Mouse (Mus musculus) lung, adult 18-20 months (tissue): ENCODE measurements at regions not wholly inside any gene's neighbourhood (a gene's known extent, or its start where the extent isn't known, plus 50 kb on each side); places are given as distances from the start of the nearest gene placed in this dataset.
"Not testable (repeated sequence)": the region's sequence is repeated elsewhere in the genome, so short reads cannot be mapped to it uniquely, and the experiment has no call there.

ENCODE experiments used
- DNase-seq, 2 experiments: peaks; one replicate each; pipeline ENCODE4 v3.0.0; 2022; ENCODE audit warnings: mixed read lengths in 2 of 2

DNA sequence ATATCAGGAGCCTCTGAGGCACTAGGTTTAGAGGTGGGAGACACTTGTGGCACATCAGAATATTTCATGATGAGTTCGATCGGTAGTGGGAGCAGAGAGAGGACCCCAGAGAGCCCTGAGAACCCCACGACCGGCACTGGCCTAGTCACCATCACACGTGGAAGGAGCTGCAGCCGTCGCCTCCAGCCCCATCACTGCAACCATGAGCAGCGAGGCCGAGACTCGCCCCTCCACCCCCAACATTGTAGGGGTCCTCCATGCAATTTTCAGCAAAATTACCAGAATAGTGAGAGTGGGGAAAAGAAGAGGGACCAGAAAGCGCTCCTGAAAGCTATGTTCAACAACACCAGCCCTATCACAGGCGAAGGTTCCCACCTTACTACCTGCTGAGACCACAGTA, 297.0 kb downstream of the Edem1 start:
- no peak for DNase-seq

DNA sequence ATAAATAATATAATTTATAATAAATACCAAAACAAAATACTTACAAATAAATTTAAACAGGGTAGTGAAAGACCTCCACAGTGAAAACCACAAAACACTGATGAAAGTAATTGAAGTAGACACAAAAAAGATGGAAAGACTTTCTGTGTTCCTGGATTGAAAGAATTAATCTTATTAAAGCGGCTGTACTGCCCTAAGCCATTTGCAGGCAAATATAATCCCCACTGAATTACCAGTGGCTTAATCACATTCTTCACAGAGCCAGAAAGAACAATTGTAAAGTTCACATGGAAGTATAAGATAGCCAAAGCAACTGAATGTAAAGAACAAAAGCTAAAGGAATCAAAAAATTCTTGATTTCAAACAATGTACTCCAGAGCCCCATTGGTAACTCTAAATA, 298.8 kb downstream of the Edem1 start:
- DNase-seq: no peak

DNA sequence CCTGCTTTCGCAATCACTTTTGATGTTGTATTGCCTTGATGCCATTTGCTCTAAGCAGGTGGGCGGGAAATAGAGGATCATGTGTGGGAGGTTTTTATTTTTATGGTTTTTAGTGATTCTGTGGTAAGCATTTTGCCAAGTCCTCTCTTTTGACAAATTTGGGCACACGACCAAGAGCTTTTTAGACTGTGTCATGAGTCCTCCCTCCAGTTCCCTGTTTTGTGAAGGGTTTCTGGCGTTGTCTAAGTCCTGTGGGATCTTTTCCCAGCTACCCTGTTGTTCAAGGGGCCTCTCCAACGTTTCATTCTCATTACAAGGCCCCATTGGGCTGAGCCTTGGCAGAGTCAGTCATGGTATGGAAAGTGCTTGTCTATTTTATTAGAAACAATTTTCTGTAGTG, 317.7 kb downstream of the Edem1 start:
- DNase-seq: no peak

DNA sequence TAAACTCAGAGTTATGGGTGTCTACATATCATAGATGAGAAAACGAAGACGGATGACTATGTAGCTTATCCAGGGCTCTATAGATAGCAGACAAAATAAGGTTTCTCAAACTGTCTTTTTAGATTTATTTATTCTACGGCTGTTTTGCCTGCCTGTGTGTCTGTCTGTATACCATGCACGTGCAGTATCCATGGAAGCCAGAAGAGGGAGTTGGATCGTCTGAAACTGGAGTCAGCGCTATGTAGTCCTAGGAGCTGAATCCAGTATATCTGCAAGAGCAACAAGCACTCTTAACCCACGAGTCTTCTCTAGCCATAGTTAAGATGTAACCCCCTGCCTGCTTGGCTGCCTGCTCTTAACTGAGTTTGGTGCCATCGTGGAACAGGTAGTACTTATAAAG, 320.6 kb downstream of the Edem1 start:
- DNase-seq: no peak

DNA sequence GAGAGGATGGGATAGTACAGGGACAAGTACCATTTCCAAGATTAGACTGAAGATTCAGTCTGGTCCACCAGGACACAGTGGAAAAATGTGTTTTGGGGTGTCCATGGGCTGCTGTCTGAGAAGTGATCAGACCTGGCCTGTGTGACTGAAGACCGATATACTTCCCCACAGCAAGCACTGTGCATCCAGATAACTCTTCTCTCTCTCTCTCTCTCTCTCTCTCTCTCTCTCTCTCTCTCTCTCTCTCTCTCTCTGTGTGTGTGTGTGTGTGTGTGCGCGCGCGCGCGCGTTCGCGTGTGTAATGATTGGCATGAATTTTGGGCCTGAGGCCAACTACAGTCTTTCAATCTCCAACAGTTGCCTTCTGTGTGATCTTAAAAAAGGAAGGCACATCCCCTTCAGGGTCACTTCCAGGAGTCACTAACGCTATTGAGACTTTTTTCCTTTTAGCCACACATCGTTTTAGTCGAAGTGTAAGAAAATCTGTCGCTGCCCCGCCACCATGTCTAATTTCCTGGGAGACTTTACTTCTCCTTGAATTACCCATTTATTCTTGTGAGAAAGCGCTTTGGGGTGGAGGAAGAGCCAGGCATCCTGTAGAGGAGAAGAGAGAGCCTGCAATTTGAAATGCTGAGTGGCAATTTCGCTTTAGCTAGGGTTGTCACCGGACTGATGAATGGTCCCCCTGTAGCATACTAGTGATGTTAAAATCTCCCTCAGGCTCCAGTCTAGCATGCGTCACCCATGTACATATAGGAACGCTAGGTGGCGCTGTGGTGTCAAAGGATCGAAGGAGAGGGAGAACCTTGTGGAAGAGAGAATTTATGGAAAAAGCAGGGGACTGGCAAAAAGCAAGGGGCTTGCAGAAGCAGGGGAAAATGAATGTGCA, 321.8 kb downstream of the Edem1 start:
- peak; percentile 13 to 39 for DNase-seq

DNA sequence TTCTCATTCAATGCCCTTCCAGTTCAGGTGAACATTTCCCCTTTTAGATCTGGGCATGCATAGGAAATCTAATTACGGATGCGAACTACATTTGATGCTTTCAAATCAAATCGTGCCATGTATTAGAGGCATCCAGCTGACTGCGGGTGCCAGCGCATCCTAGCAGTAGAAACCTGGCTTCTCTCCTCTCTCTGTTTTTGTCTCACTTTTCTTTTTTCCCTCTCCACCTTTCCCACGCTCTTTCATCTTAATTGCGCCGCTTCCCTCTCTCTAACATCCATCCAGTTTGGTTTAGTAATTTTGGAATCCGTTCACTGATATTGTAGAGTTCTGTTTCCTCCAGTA, 322.4 kb downstream of the Edem1 start:
- no peak for DNase-seq

DNA sequence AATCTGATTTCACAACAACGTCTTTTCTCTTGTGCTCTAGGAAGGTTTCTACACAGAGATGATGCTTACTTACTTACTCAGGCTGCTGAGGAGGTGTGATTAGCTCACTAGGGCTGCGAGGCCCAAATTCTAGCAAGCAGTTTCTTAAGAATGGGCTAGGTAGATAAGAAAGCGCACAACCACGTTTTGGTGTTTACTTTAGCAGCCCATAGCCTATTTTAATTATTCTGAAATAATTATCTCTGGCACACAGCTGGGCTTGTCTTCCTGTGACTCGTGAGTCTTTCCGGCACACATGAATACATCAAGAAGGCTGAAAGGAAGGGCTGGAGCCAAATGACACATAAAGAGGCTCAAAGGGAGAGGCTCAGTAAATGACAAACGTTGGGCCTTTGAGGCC, 325.2 kb downstream of the Edem1 start:
- DNase-seq: peak in 1 of 2 experiments; percentile 5

DNA sequence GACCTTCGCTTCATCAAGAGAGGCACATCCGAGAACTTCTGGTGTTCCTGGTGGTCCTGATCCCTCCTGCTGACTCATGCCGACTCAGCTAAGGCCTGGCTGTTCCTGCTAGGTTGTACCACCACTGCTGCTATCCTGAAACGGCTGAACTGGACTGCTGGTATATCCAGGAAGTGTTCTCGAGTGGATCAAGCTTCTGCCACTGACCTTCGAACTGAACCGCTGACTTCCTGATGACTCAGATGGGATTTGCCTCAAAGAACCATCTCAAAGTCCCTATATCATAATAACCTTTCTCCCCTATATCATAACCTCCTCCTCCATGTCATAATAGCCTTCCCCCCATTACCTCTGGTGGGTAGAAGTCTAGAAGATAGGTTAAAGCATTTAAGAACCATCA, 331.1 kb downstream of the Edem1 start:
- no peak for DNase-seq

DNA sequence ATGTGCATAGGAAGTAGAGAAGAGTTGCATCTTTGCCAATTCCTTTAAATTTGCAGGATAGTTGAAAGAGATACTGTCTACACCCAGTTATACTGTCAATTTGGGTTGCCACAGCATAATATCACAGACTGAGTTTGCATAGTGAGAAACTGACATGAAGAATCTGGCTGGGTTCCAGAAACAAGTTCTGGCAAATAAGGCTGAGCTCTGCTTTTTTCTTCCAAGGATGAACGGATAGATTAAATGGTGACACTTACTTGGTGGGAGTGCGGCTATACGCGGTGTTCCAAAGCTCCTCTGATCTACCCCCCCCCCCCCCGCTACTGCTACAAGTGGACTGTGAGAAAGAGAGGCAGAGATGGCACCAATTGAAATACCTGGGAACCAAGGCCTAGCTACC, 339.0 kb downstream of the Edem1 start:
- DNase-seq: no peak

DNA sequence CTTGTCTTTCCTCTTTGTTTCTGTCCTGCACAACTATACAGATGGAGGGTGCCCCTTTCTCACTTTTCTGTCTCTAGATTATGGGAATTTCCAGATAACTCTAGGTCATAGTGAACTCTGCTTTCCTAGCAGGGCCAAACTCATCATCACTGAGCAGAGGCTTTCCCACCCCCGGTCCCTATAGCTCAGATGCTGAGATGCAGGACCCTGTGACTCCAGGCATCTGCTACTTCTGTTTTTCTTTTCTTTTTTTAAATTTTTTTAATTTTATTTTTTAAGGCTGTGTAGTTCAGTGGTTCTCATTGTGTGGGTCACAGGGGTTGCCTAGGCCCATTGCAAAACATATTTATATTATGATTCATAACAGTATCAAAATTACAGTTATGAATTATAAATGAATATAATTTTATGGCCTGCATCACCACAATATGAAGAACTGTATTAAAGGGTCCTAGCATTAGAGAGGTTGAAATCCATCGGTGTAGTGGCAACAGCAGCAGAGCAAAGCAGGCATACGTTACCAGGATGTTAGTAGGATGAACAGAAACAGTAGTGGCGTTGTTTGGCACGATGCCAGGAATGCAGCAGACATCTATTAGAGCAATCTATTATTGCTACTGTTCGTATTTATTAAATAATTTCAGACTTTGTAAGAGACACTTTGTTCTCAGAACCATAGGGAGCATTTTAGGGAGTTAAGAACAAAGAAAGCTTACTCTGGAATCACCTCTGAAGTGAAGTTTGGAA, 343.8 kb downstream of the Edem1 start:
- no peak for DNase-seq

DNA sequence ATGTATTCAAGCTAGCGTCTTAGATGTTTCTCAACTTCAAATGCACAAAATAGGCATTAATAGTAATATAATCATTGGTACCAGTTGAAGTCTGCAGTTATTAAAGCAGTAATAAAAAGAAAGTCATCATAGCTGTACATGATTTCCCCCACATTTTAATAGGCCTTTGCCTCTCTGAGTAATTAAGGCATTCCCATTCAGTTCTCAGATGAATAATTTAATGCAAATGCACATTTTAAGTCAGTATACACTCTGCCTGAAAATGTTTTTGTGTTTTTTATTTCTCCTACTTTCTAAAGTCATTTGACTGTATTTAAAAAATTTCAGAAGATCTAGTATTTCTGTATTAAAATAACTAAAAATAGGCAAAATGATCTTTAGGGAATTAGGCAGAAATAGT, 344.6 kb downstream of the Edem1 start:
- no peak for DNase-seq

DNA sequence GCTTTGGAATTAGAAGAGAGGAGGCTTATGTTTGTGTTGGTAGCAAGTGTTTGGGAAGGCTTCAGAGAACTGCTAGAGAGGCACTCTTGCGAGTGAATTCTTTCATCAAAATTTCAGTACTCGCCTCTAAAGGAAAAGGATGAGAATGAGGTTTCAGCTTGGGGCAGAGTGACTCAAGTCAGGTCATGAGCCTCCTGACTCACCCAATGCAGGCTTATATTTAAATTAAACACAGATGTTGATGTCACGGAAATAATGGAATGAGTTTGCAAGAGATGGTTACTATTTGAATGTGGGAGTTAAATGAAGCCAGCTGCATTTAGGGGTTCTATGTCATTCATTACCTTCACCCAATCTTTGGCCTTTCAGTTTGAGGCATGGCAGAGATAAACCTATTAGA, 348.4 kb downstream of the Edem1 start:
- DNase-seq: no peak

DNA sequence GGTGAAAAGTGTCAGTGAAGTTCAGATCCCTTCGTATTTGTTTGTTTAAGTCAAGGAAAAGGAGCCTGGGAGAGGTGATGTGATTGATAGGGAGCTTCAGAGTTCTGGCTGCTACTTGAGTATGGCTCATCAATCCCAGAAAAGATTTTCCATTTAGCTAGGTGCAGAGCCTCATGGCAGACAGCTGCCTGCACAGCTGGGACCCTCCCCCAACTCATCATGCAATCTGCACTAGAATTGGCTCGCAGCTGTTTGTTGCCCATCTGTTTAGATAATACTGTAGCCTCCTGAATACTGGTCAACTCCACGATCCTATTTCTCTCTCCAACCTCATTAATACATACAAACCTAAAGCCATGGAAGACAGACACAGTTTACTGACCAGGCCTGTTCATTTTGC, 354.4 kb downstream of the Edem1 start:
- DNase-seq: no peak

DNA sequence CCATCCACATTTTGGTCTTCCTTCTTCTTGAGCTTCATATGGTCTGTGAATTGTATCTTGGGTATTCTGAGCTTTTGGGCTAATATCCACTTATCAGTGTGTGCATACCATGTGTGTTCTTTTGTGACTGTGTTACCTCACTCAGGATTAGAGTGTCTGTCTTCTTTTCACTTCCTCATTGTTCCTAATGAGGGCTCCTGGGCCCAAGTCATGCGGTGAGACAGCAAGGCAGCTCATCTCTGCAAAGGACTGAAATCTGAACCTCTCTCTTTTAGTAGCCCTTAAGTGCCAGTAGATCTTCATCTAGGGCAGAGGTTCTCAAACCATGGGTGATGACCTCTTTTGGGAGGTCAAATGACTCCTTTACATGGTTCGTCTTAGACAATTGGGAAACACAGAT, 364.6 kb downstream of the Edem1 start:
- not testable (repeated sequence) for DNase-seq

DNA sequence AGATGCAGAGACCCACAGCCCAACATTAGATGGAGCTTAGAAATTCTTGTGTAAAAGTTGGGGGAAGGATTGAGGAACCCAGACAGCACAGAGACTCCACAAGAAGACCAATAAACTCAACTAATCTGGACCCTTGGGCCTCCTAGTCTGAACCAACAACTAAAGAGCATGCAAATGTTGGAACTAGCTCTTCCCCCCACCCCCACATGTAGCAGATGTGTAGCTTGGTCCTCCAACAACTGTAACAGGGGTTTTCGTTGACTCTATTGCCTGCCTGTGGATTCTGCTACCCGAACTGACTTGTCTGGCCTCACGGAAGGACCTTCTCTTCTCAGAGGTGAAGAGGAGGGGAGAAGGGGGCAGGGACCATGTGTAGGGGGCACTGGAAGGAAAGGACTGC, 365.2 kb downstream of the Edem1 start:
- no peak for DNase-seq

DNA sequence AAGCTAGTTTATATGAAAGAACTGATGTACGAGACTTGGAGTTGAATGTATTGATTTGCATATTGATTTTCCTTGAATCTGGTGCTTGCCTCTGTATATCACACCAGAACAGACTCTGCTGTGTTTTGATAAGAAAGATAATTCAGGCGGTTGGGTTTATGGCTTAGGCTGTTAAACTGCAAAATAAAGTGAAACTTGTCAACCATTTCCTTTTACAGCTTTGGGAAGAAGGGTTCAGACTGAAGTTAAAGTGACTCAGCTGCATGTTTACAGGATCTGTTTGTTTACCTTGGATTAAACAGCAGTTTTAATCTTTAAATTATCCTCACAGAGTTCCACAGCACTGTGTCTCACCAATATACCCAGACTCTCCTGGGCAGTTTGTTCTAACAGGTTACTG, 381.3 kb downstream of the Edem1 start:
- no peak for DNase-seq

DNA sequence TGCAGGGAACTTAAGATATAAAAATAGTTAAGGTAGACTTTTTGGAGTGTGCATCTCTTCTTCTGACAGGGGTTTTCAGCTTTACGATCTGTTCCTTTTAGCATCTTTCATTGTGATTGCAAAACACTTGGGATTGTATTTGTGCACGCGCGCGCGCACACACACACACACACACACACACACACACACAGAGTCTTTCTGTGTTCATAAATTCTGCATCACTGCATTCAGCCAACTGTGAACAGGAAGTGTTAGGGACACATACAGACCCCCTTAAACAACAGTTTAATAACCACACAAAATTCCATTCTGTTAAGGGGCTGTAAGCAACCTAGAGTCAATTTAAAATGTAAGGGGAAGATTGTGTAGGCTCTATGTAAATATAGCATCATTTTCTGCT, 401.9 kb downstream of the Edem1 start:
- DNase-seq: no peak

DNA sequence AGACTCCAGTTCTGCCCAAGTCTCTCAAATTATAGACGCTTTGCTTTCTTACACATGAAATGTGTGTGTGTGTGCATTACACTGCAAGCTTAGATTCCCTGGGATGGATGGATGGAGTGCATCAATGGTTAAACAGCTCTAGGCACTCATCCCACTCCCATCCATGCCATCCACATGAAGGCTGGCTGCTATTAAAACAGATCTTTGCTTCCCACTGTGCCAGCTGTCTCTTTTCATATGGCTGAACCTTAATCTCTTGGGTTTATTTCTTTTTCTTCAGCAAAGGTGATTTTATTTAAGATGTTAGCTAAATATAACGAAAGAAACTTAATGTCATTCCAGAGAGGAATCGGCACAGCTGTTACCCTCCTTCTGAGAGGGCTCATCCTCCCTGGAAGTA, 405.0 kb downstream of the Edem1 start:
- no peak for DNase-seq

DNA sequence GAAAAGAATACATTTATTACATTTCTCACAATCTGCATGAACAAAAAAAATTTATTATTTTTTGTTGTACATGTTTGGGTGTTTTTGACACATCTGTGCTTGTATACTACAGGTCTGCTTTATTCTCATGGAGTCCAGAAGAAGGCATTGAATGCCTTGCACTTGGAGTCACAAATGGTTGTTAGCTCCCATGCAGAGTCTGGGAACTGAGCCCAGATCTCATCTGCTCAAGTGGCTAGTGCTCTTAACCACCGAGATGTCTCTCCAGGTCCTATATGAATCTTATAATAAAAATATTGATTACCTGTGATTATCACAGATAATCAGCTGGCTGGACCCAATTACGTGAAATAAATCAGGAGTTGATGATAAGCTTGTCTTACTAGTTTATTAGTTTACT, 417.2 kb downstream of the Edem1 start:
- no peak for DNase-seq

DNA sequence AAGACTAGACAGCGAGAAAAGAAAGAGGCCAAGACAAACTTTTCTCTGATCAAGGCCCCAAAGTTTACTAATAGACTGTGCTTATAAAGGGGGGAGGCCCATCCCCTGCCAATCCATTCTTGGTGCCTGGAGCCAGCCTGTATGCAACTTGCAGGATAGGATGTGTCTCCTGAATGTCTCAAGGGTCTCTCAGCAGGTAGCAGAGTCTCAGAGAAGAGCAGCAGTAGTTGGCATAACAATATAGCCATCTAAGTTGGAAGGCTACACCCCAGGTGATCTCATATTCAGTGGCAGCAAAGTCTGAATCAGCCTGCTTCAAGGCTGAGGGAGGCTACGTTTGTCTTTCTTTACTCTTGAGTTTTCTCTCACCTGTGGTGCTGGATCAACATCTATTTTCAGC, 418.1 kb downstream of the Edem1 start:
- DNase-seq: not testable (repeated sequence)
